Mouse (Mus musculus): Measurements from ENCODE around the gene Pde4d. TPM values are rescaled to one million over a fixed set of nuclear protein-coding genes. Genes with fewer than 3 reads are reported as not detected.

Pde4d gene
- polyA plus RNA-seq, 1 experiment, result not detected

DNA sequence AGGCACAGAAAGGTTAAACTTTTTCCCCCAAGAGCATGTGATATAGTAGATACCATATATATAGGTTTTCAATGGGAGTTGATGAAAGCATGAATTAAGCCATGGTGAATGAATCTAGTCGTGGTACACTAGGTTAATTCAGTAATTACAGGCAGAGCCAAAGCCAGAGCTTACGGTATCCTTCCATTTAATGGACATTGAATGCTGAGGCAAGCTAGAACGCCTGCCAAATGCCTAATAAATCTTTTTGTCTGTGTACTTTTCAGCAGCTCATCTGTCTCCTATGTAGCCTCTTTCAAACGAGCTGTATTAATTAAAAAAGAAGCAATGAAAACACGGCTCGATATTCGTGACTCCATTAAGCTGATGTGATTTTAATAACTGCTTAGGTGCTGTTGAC, 862.8 kb downstream of the Pde4d start:
- TF ChIP-seq POLR2A (IDR thresholded peaks at IDR 0.05; ENCODE audit: insufficient read depth, low read depth, low read length) (no peak), CTCF (IDR thresholded peaks at IDR 0.05; ENCODE audit: insufficient read depth, low read depth, low read length) (no peak)
- 44% methylated on average over 7 of the region's 7 CpGs for WGBS
- H3K27ac ChIP-seq (ENCODE audit: insufficient read depth, low read depth, low read length), result no peak overlapping the region

DNA sequence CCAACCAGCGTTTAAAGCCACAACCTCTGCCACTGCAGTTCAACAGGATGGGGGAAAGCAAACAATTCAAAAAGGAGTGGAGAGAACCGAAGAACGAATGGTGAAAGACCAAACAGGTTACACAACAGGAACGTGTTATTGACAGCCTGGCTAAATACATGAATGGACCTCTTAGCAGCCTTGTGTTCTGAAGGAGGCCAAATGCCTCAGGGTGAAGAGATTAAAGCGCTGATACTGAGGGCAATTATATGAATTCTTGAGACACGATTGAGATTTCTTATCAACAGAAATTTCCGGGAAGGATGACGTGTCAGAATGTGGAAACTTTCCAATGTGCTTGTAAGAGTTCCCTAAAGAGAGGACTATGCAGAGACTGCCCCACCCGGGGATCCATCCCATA, 865.9 kb downstream of the Pde4d start:
- H3K4me3 ChIP-seq (ENCODE audit: insufficient read depth, low read depth, low read length), result no peak overlapping the region
- no peaks in the 10 kb centered on the region for H3K4me1 ChIP-seq (ENCODE audit: control insufficient read depth, insufficient read depth, low read length)
- WGBS, result 64% methylated on average over 9 of the region's 9 CpGs
- TF ChIP-seq POLR2A (IDR thresholded peaks at IDR 0.05; ENCODE audit: insufficient read depth, low read depth, low read length), result no peak
- no peak for TF ChIP-seq CTCF (IDR thresholded peaks at IDR 0.05; ENCODE audit: insufficient read depth, low read depth, low read length)
- no peak overlapping the region for H3K27ac ChIP-seq (ENCODE audit: insufficient read depth, low read depth, low read length)

More for the DNA sequence above, 862.8 kb downstream of the Pde4d start:
- no peak overlapping the region for H3K4me3 ChIP-seq (ENCODE audit: insufficient read depth, low read depth, low read length)
- no peaks in the 10 kb centered on the region for H3K4me1 ChIP-seq (ENCODE audit: control insufficient read depth, insufficient read depth, low read length)

DNA sequence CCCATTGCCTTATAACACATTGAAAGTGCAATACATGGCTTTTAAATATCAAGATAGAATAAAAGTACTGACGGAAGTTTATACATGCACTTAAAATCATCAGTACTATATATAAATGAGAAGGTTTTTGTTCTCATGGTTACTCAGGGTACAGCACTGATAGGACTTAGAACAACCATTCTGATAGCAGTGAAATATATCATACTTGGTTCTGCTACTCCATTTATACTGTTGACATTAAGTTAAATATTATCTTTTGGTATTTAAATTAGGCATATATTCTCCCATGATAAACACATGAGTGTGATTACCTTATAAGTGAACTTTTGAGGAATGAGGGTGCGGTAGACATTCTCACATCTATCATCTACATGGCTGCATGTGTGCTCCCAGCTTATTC, 867.9 kb downstream of the Pde4d start:
- WGBS, result 96% methylated on average over 2 of the region's 2 CpGs
- Histone ChIP-seq H3K27ac (ENCODE audit: insufficient read depth, low read depth, low read length) (no peak overlapping the region), H3K4me3 (ENCODE audit: insufficient read depth, low read depth, low read length) (no peak overlapping the region), H3K4me1 (ENCODE audit: control insufficient read depth, insufficient read depth, low read length) (no peaks in the 10 kb centered on the region)
- TF ChIP-seq POLR2A (IDR thresholded peaks at IDR 0.05; ENCODE audit: insufficient read depth, low read depth, low read length) (no peak), CTCF (IDR thresholded peaks at IDR 0.05; ENCODE audit: insufficient read depth, low read depth, low read length) (no peak)

DNA sequence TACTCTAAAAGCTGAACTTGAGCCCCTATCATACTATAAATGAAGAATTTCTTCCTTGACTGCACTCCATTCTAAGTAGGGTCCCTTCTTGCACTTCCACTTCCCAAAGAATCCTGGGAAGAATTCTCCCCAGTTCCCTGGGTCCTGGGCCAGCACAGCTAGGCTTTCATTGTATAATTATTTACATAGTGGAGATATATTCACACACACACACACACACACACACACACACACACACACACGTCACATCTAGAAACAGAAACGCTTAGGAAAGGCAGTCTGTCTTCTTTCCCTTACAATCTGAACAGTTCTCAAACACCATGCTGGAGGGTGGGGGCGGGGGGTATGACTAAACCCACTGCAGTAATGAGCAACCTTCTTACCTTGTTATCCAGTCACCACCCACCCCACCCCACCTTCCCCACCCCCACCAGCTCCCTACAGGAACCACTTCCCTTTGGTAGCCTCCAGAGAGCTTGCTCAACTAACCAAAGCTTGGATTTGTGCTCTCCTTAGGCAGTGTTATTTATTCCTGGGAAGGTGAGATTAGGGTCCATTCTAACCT, 868.8 kb downstream of the Pde4d start:
- WGBS, result 92% methylated on average over 3 of the region's 3 CpGs
- Histone ChIP-seq H3K4me3 (ENCODE audit: insufficient read depth, low read depth, low read length) (no peak overlapping the region), H3K4me1 (ENCODE audit: control insufficient read depth, insufficient read depth, low read length) (no peaks in the 10 kb centered on the region), H3K27ac (ENCODE audit: insufficient read depth, low read depth, low read length) (no peak overlapping the region)
- no peak for TF ChIP-seq CTCF (IDR thresholded peaks at IDR 0.05; ENCODE audit: insufficient read depth, low read depth, low read length)
- no peak for TF ChIP-seq POLR2A (IDR thresholded peaks at IDR 0.05; ENCODE audit: insufficient read depth, low read depth, low read length)

DNA sequence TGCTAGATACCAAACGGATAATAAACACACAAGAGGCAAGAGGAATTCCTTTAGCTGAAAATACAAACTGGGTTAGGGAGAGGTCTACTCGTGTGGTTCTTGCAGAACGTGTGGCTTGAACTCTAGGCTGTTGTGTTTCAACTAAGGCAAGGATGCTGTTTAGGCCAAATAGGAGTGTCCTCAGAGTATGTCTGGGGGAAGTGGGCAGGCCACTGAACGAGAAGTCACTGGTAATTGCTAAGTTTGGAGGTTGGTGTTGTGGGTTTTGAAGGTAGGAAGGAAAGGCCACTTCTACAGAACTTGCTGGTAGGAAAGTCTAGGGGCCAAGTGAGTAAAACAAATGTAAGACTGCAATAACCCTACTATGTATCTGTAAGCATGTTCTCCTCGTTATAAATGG, 876.3 kb downstream of the Pde4d start:
- no peak for TF ChIP-seq POLR2A (IDR thresholded peaks at IDR 0.05; ENCODE audit: insufficient read depth, low read depth, low read length)
- TF ChIP-seq CTCF (IDR thresholded peaks at IDR 0.05; ENCODE audit: insufficient read depth, low read depth, low read length), result no peak
- Histone ChIP-seq H3K27ac (ENCODE audit: insufficient read depth, low read depth, low read length) (no peak overlapping the region), H3K4me3 (ENCODE audit: insufficient read depth, low read depth, low read length) (no peak overlapping the region), H3K4me1 (ENCODE audit: control insufficient read depth, insufficient read depth, low read length) (no peaks in the 10 kb centered on the region)
- 88% methylated on average over 5 of the region's 5 CpGs for WGBS

DNA sequence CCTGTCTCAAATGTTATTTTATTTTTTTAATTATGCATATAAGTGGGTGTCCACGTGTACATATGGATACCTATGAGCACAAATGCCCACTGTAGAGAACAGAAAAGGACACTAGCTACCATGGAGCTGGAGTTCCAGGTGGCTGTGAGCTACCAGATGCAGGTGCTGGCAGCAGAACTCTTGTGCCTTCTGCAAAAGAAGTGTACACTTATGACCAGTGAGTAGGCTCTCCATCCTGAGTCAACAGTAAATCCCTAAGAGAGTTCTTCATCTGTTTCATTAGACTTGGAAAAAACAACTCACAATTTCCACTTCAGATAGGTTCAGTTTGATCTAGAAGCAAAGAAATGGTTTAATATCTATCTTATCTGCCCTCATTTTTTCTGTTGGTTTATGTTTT, 881.8 kb downstream of the Pde4d start:
- Histone ChIP-seq H3K27ac (ENCODE audit: insufficient read depth, low read depth, low read length) (no peak overlapping the region), H3K4me3 (ENCODE audit: insufficient read depth, low read depth, low read length) (no peak overlapping the region), H3K4me1 (ENCODE audit: control insufficient read depth, insufficient read depth, low read length) (no peaks in the 10 kb centered on the region)
- TF ChIP-seq CTCF (IDR thresholded peaks at IDR 0.05; ENCODE audit: insufficient read depth, low read depth, low read length) (no peak), POLR2A (IDR thresholded peaks at IDR 0.05; ENCODE audit: insufficient read depth, low read depth, low read length) (no peak)
- 86% methylated on average over 1 of the region's 1 CpGs for WGBS

DNA sequence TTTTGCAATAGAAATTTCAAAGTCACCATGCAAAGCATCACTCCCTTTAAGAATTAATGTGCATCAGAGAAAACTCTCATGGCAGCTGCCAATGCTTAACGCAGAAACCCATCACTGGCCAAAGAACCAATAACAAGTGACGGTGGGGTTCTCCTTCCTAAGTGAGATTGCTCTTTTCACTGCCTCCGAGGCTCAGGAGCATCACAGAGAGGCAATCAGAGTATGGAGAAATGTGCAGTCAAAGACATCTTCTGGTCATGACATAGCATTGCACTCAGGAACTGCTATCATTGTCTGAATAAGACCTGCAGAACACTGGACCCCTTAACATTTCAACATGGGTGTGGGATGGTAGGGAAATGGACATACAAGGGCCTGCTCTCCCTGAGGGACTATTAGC, 892.2 kb downstream of the Pde4d start:
- 63% methylated on average over 3 of the region's 3 CpGs for WGBS
- H3K4me3 ChIP-seq (ENCODE audit: insufficient read depth, low read depth, low read length), result no peak overlapping the region
- TF ChIP-seq POLR2A (IDR thresholded peaks at IDR 0.05; ENCODE audit: insufficient read depth, low read depth, low read length) (no peak), CTCF (IDR thresholded peaks at IDR 0.05; ENCODE audit: insufficient read depth, low read depth, low read length) (no peak)

DNA sequence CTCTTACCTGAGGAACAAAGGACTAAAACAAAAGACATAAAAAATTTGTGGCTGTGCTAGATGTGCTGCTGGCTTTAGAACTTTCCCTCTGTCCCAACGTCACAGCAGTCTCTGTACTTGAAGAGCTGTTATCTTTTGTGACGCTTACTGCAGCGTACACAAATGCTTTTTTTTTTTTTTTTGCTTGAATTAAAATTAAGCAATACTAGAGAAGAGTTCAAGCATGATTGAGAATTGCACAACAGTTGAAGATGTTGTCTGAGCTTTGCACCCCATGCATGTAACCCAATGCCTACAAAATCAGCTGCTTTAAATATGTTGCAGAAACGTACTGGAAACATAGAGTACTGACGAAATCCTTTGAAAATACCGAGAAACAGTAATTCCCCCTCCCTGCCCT, 892.7 kb downstream of the Pde4d start:
- Histone ChIP-seq H3K27ac (ENCODE audit: insufficient read depth, low read depth, low read length) (no peak overlapping the region), H3K4me1 (ENCODE audit: control insufficient read depth, insufficient read depth, low read length) (no peaks in the 10 kb centered on the region), H3K4me3 (ENCODE audit: insufficient read depth, low read depth, low read length) (no peak overlapping the region)
- 42% methylated on average over 6 of the region's 6 CpGs for WGBS
- no peak for TF ChIP-seq CTCF (IDR thresholded peaks at IDR 0.05; ENCODE audit: insufficient read depth, low read depth, low read length)
- TF ChIP-seq POLR2A (IDR thresholded peaks at IDR 0.05; ENCODE audit: insufficient read depth, low read depth, low read length), result no peak

More for the DNA sequence above, 892.2 kb downstream of the Pde4d start:
- Histone ChIP-seq H3K4me1 (ENCODE audit: control insufficient read depth, insufficient read depth, low read length) (no peaks in the 10 kb centered on the region), H3K27ac (ENCODE audit: insufficient read depth, low read depth, low read length) (no peak overlapping the region)

DNA sequence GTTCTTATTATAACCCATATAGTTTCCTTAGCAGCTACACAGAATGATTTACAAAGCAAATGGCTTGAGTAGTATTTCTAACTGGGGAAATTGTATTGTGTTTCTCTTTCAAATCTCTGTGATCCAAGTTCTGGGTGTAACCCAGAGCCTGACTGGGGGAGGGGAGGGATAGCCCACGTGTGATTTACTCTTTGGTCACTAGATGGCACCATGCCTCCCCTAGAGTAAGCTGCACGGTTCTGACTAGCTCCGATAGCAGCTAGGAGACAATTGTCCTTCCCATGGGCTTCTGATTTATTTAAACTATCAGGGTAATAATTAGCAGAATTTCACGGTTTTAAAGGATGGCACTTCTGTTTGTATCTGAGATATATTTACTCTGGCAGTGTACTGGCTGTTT, 893.8 kb downstream of the Pde4d start:
- no peaks in the 10 kb centered on the region for H3K4me1 ChIP-seq (ENCODE audit: control insufficient read depth, insufficient read depth, low read length)
- H3K4me3 ChIP-seq (ENCODE audit: insufficient read depth, low read depth, low read length), result no peak overlapping the region
- no peak overlapping the region for H3K27ac ChIP-seq (ENCODE audit: insufficient read depth, low read depth, low read length)
- WGBS, result 2% methylated on average over 4 of the region's 4 CpGs
- no peak for TF ChIP-seq CTCF (IDR thresholded peaks at IDR 0.05; ENCODE audit: insufficient read depth, low read depth, low read length)
- no peak for TF ChIP-seq POLR2A (IDR thresholded peaks at IDR 0.05; ENCODE audit: insufficient read depth, low read depth, low read length)

DNA sequence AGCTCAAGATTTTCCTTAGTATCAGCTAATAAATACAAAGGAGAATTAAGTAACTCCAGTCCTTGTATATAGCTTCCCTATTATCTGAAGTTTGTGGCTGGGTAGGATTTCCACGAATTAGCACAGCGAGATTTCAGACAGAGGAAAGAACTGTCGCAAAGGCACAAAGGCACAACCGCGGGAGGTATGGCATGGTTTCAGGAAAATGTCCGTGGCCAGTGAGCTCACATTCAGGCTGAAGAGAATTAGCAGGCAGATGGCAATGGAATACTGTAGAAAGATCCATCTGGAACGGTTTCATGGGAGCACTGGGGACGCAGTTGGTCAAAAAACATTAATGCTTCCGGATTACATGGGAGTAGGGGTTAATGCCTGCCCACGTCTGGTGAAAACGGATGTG, 898.0 kb downstream of the Pde4d start:
- WGBS, result 44% methylated on average over 11 of the region's 11 CpGs
- TF ChIP-seq CTCF (IDR thresholded peaks at IDR 0.05; ENCODE audit: insufficient read depth, low read depth, low read length) (no peak), POLR2A (IDR thresholded peaks at IDR 0.05; ENCODE audit: insufficient read depth, low read depth, low read length) (no peak)
- Histone ChIP-seq H3K27ac (ENCODE audit: insufficient read depth, low read depth, low read length) (no peak overlapping the region), H3K4me3 (ENCODE audit: insufficient read depth, low read depth, low read length) (no peak overlapping the region), H3K4me1 (ENCODE audit: control insufficient read depth, insufficient read depth, low read length) (peaks cover 2% of the 10 kb centered on the region; the same call in 1 of the 2 replicates)
